Mouse (Mus musculus): ENCODE results near the gene Wasf3. TPM values are rescaled to one million over a fixed set of nuclear protein-coding genes. Genes with fewer than 3 reads are reported as not detected.
A peak's percentile ranks its signal among the peaks of the same experiment; 100 is the strongest.
"Not testable (repeated sequence)": the region's sequence is repeated elsewhere in the genome, so short reads cannot be mapped to it uniquely, and the experiment has no call there.

The Wasf3 gene
- polyA plus RNA-seq, 1 experiment from 2014 or later, result 3.8 TPM

- ATAC-seq (replicated peaks; ENCODE audit: insufficient number of reproducible peaks, low FRiP score, low TSS enrichment, low read depth) (no peak), DNase-seq (ENCODE audit: low spot score) (no peak)
- no peaks in the 10 kb centered on the region for H3K27me3 ChIP-seq (ENCODE audit: control insufficient read depth, insufficient read depth, low read length)
- H3K4me1 ChIP-seq (ENCODE audit: control insufficient read depth, insufficient read depth, low read length), result no peaks in the 10 kb centered on the region
- H3K27ac ChIP-seq (replicated peaks; ENCODE audit: low read depth, low read length), result no peak overlapping the region
- no peaks in the 10 kb centered on the region for H3K9me3 ChIP-seq (replicated peaks; ENCODE audit: control insufficient read depth, low read length)
- 90% methylated on average over 6 of the region's 6 CpGs for WGBS
- no peaks in the 10 kb centered on the region for H3K36me3 ChIP-seq (replicated peaks; ENCODE audit: control insufficient read depth, insufficient read depth, low read depth, low read length)
- no peak overlapping the region for H3K4me2 ChIP-seq (ENCODE audit: low read depth, low read length)
- H3K9ac ChIP-seq (replicated peaks; ENCODE audit: low read length), result no peak overlapping the region
- no peak overlapping the region for H3K4me3 ChIP-seq (ENCODE audit: low read depth, low read length)
These were observed 68.8 kb downstream of the Wasf3 start for GRCm38 (mm10) chr5:146453556-146453955.

GRCm38 (mm10) chr5:146461612-146462011 lies 76.8 kb downstream of the Wasf3 start:
- H3K27me3 ChIP-seq (ENCODE audit: control insufficient read depth, insufficient read depth, low read length), result no peaks in the 10 kb centered on the region
- ATAC-seq (replicated peaks; ENCODE audit: insufficient number of reproducible peaks, low FRiP score, low TSS enrichment, low read depth) (no peak), DNase-seq (ENCODE audit: low spot score) (no peak)
- 82% methylated on average over 8 of the region's 8 CpGs for WGBS
- no peaks in the 10 kb centered on the region for H3K9me3 ChIP-seq (replicated peaks; ENCODE audit: control insufficient read depth, low read length)
- no peaks in the 10 kb centered on the region for H3K4me1 ChIP-seq (ENCODE audit: control insufficient read depth, insufficient read depth, low read length)
- no peak overlapping the region for H3K9ac ChIP-seq (replicated peaks; ENCODE audit: low read length)
- no peak overlapping the region for H3K4me2 ChIP-seq (ENCODE audit: low read depth, low read length)
- H3K27ac ChIP-seq (replicated peaks; ENCODE audit: low read depth, low read length), result no peak overlapping the region
- no peaks in the 10 kb centered on the region for H3K36me3 ChIP-seq (replicated peaks; ENCODE audit: control insufficient read depth, insufficient read depth, low read depth, low read length)
- no peak overlapping the region for H3K4me3 ChIP-seq (ENCODE audit: low read depth, low read length)

GRCm38 (mm10) chr5:146466663-146467062 lies 81.9 kb downstream of the Wasf3 start:
- WGBS, result 92% methylated on average over 19 of the region's 19 CpGs

GRCm38 (mm10) chr5:146468311-146468710 lies 83.5 kb downstream of the Wasf3 start:
- no peak overlapping the region for H3K4me3 ChIP-seq (ENCODE audit: low read depth, low read length)
- no peak overlapping the region for H3K9ac ChIP-seq (replicated peaks; ENCODE audit: low read length)
- DNase-seq (ENCODE audit: low spot score) (no peak), ATAC-seq (replicated peaks; ENCODE audit: insufficient number of reproducible peaks, low FRiP score, low TSS enrichment, low read depth) (no peak)
- no peaks in the 10 kb centered on the region for H3K9me3 ChIP-seq (replicated peaks; ENCODE audit: control insufficient read depth, low read length)
- no peaks in the 10 kb centered on the region for H3K36me3 ChIP-seq (replicated peaks; ENCODE audit: control insufficient read depth, insufficient read depth, low read depth, low read length)
- whole genome bisulfite sequencing, result 95% methylated on average over 9 of the region's 9 CpGs
- H3K4me1 ChIP-seq (ENCODE audit: control insufficient read depth, insufficient read depth, low read length), result no peaks in the 10 kb centered on the region
- no peaks in the 10 kb centered on the region for H3K27me3 ChIP-seq (ENCODE audit: control insufficient read depth, insufficient read depth, low read length)
- no peak overlapping the region for H3K27ac ChIP-seq (replicated peaks; ENCODE audit: low read depth, low read length)
- H3K4me2 ChIP-seq (ENCODE audit: low read depth, low read length), result no peak overlapping the region

More at GRCm38 (mm10) chr5:146466663-146467062, 81.9 kb downstream of the Wasf3 start:
- Histone ChIP-seq H3K4me1 (ENCODE audit: control insufficient read depth, insufficient read depth, low read length) (no peaks in the 10 kb centered on the region), H3K4me2 (ENCODE audit: low read depth, low read length) (no peak overlapping the region), H3K9me3 (replicated peaks; ENCODE audit: control insufficient read depth, low read length) (no peaks in the 10 kb centered on the region), H3K27ac (replicated peaks; ENCODE audit: low read depth, low read length) (no peak overlapping the region), H3K9ac (replicated peaks; ENCODE audit: low read length) (no peak overlapping the region), H3K27me3 (ENCODE audit: control insufficient read depth, insufficient read depth, low read length) (no peaks in the 10 kb centered on the region), H3K36me3 (replicated peaks; ENCODE audit: control insufficient read depth, insufficient read depth, low read depth, low read length) (no peaks in the 10 kb centered on the region), H3K4me3 (ENCODE audit: low read depth, low read length) (no peak overlapping the region)
- DNase-seq (ENCODE audit: low spot score) (no peak), ATAC-seq (replicated peaks; ENCODE audit: insufficient number of reproducible peaks, low FRiP score, low TSS enrichment, low read depth) (no peak)

GRCm38 (mm10) chr5:146470821-146471220 lies 86.0 kb downstream of the Wasf3 start:
- H3K36me3 ChIP-seq (replicated peaks; ENCODE audit: control insufficient read depth, insufficient read depth, low read depth, low read length), result no peaks in the 10 kb centered on the region
- no peak for DNase-seq (ENCODE audit: low spot score)
- ATAC-seq (replicated peaks; ENCODE audit: insufficient number of reproducible peaks, low FRiP score, low TSS enrichment, low read depth), result no peak

GRCm38 (mm10) chr5:146471311-146471710 lies 86.5 kb downstream of the Wasf3 start:
- ATAC-seq (replicated peaks; ENCODE audit: insufficient number of reproducible peaks, low FRiP score, low TSS enrichment, low read depth), result no peak
- Histone ChIP-seq H3K4me2 (ENCODE audit: low read depth, low read length) (no peak overlapping the region), H3K27me3 (ENCODE audit: control insufficient read depth, insufficient read depth, low read length) (no peaks in the 10 kb centered on the region), H3K36me3 (replicated peaks; ENCODE audit: control insufficient read depth, insufficient read depth, low read depth, low read length) (no peaks in the 10 kb centered on the region), H3K9me3 (replicated peaks; ENCODE audit: control insufficient read depth, low read length) (no peaks in the 10 kb centered on the region), H3K27ac (replicated peaks; ENCODE audit: low read depth, low read length) (no peak overlapping the region), H3K9ac (replicated peaks; ENCODE audit: low read length) (no peak overlapping the region), H3K4me3 (ENCODE audit: low read depth, low read length) (no peak overlapping the region), H3K4me1 (ENCODE audit: control insufficient read depth, insufficient read depth, low read length) (no peaks in the 10 kb centered on the region)
- WGBS, result 88% methylated on average over 5 of the region's 5 CpGs
- DNase-seq (ENCODE audit: low spot score), result no peak

More at GRCm38 (mm10) chr5:146470821-146471220, 86.0 kb downstream of the Wasf3 start:
- 92% methylated on average over 9 of the region's 9 CpGs for WGBS
- Histone ChIP-seq H3K4me1 (ENCODE audit: control insufficient read depth, insufficient read depth, low read length) (no peaks in the 10 kb centered on the region), H3K4me3 (ENCODE audit: low read depth, low read length) (no peak overlapping the region), H3K4me2 (ENCODE audit: low read depth, low read length) (no peak overlapping the region), H3K9me3 (replicated peaks; ENCODE audit: control insufficient read depth, low read length) (no peaks in the 10 kb centered on the region), H3K27me3 (ENCODE audit: control insufficient read depth, insufficient read depth, low read length) (no peaks in the 10 kb centered on the region), H3K9ac (replicated peaks; ENCODE audit: low read length) (no peak overlapping the region), H3K27ac (replicated peaks; ENCODE audit: low read depth, low read length) (no peak overlapping the region)

- no peak overlapping the region for H3K4me3 ChIP-seq (ENCODE audit: low read depth, low read length)
- no peak overlapping the region for H3K9ac ChIP-seq (replicated peaks; ENCODE audit: low read length)
- H3K27ac ChIP-seq (replicated peaks; ENCODE audit: low read depth, low read length), result no peak overlapping the region
- no peak for DNase-seq (ENCODE audit: low spot score)
- no peaks in the 10 kb centered on the region for H3K27me3 ChIP-seq (ENCODE audit: control insufficient read depth, insufficient read depth, low read length)
- no peak overlapping the region for H3K4me2 ChIP-seq (ENCODE audit: low read depth, low read length)
- no peak for ATAC-seq (replicated peaks; ENCODE audit: insufficient number of reproducible peaks, low FRiP score, low TSS enrichment, low read depth)
- no peaks in the 10 kb centered on the region for H3K9me3 ChIP-seq (replicated peaks; ENCODE audit: control insufficient read depth, low read length)
- 88% methylated on average over 12 of the region's 12 CpGs for whole genome bisulfite sequencing
- H3K36me3 ChIP-seq (replicated peaks; ENCODE audit: control insufficient read depth, insufficient read depth, low read depth, low read length), result no peaks in the 10 kb centered on the region
- no peaks in the 10 kb centered on the region for H3K4me1 ChIP-seq (ENCODE audit: control insufficient read depth, insufficient read depth, low read length)
These were observed 87.0 kb downstream of the Wasf3 start for GRCm38 (mm10) chr5:146471821-146472220.

- not testable (repeated sequence) for H3K4me2 ChIP-seq (ENCODE audit: low read depth, low read length); H3K27me3 ChIP-seq (ENCODE audit: control insufficient read depth, insufficient read depth, low read length); H3K9me3 ChIP-seq (replicated peaks; ENCODE audit: control insufficient read depth, low read length); ATAC-seq (replicated peaks; ENCODE audit: insufficient number of reproducible peaks, low FRiP score, low TSS enrichment, low read depth); H3K9ac ChIP-seq (replicated peaks; ENCODE audit: low read length); H3K36me3 ChIP-seq (replicated peaks; ENCODE audit: control insufficient read depth, insufficient read depth, low read depth, low read length); H3K4me3 ChIP-seq (ENCODE audit: low read depth, low read length); H3K4me1 ChIP-seq (ENCODE audit: control insufficient read depth, insufficient read depth, low read length); H3K27ac ChIP-seq (replicated peaks; ENCODE audit: low read depth, low read length)
- 11% methylated on average over 4 of the region's 4 CpGs for WGBS
- DNase-seq (ENCODE audit: low spot score), result peak; percentile 6
These were observed 94.8 kb downstream of the Wasf3 start for GRCm38 (mm10) chr5:146479564-146479963.

Data from embryonic facial prominence, embryonic 11.5 days (tissue).